Mouse (Mus musculus) testis, adult 2 months (tissue): ENCODE measurements around the gene Fam234b.

Experiments
- CTCF ChIP-seq: fragments of 200-500 bp; IDR thresholded peaks from 2 replicates; pipeline ENCODE4 v1.5.1; 2012; ENCODE audit warnings: low read depth, mild to moderate bottlenecking, inconsistent platforms, low read length, moderate library complexity; ENCODE audit not compliant: control insufficient read depth, insufficient read depth, insufficient replicate concordance
- POLR2A ChIP-seq: fragments of 200-500 bp; IDR thresholded peaks from 2 replicates; pipeline ENCODE4 v1.6.1; 2012; ENCODE audit warnings: low read depth, mild to moderate bottlenecking, inconsistent platforms, low read length, moderate library complexity; ENCODE audit not compliant: control insufficient read depth

GRCm38 (mm10) chr6:135236576-135236975 is 38.8 kb downstream of the Fam234b start:
- TF ChIP-seq CTCF: no peak
- TF ChIP-seq POLR2A: no peak
